19 mouse cellular contexts compared by ENCODE assay signal in the genomic region with DNA sequence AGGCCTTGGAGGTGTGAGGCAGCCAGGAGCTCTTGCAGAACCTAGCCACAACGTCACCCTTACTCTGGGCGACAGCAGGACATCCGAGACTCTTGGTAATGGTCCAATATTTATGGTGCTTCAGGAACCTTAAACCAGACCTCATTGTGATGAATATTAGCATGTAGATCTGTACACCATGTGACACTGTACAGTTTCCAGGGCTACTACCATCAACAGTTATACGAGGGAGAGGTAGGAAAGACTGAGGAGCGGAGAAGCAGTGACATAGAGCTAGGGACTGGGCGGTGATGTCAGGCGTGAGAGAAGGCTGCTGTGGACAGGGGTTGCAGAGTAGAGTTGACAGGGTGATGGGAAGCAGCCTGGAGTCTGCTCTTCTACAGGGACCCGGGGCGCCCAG. TPM values are rescaled to one million over a fixed set of nuclear protein-coding genes. Genes with fewer than 3 reads are reported as not detected.
DNase-seq lines count a peak whose midpoint lies in the region; ATAC-seq and TF ChIP-seq lines count a peak whose summit lies in the region.
"Had no signal": no experiment of that assay in that cellular context is flagged by ENCODE, and none has a peak within 500 bp of the region (broad histone marks: within the 10 kb centered on the region; RNA-seq: fewer than 3 reads in every experiment).

No protein-coding gene starts in this region.

- H3K27me3 ChIP-seq in forebrain, embryonic 15.5 days, result no peaks in the 10 kb centered on the region
- H3K27me3 ChIP-seq in forebrain, postnatal 0 days (ENCODE audit: insufficient read depth, low read length), result no peaks in the 10 kb centered on the region
- no peaks in the 10 kb centered on the region for H3K27me3 ChIP-seq in hindbrain, embryonic 16.5 days (replicated peaks; ENCODE audit: control insufficient read depth, insufficient read depth, low read length)
- no peaks in the 10 kb centered on the region for H3K27me3 ChIP-seq in hindbrain, embryonic 10.5 days (ENCODE audit: insufficient read depth, poor library complexity, severe bottlenecking)
- no peaks in the 10 kb centered on the region for H3K27me3 ChIP-seq in midbrain, embryonic 16.5 days (ENCODE audit: control insufficient read depth, insufficient read depth, low read depth, low read length)
- H3K27me3 ChIP-seq: embryonic facial prominence, embryonic 13.5 days; heart, embryonic 13.5 days had no signal

- H3K4me1 ChIP-seq in forebrain, embryonic 15.5 days, result no peaks in the 10 kb centered on the region
- H3K4me1 ChIP-seq in forebrain, postnatal 0 days (ENCODE audit: insufficient read depth), result no peaks in the 10 kb centered on the region
- no peaks in the 10 kb centered on the region for H3K4me1 ChIP-seq in hindbrain, embryonic 16.5 days (ENCODE audit: control insufficient read depth, insufficient read depth, low read depth, low read length)
- H3K4me1 ChIP-seq in hindbrain, embryonic 10.5 days (replicated peaks), result no peaks in the 10 kb centered on the region
- H3K4me1 ChIP-seq in midbrain, embryonic 16.5 days (ENCODE audit: control insufficient read depth, insufficient read depth, low read length), result no peaks in the 10 kb centered on the region
- H3K4me1 ChIP-seq: embryonic facial prominence, embryonic 13.5 days had no signal

- TF ChIP-seq CTCF in forebrain, postnatal 0 days (IDR thresholded peaks at IDR 0.05; ENCODE audit: low read depth), result no peak

- H3K9ac ChIP-seq in forebrain, embryonic 15.5 days (replicated peaks), result no peak overlapping the region
- H3K9ac ChIP-seq in forebrain, postnatal 0 days, result no peak overlapping the region
- no peak overlapping the region for H3K9ac ChIP-seq in hindbrain, embryonic 16.5 days (ENCODE audit: low read depth, low read length)
- H3K9ac ChIP-seq in midbrain, embryonic 16.5 days (ENCODE audit: low read depth, low read length), result no peak overlapping the region
- H3K9ac ChIP-seq: embryonic facial prominence, embryonic 13.5 days; heart, embryonic 13.5 days had no signal

- H3K4me2 ChIP-seq in forebrain, embryonic 15.5 days (replicated peaks), result no peak overlapping the region
- no peak overlapping the region for H3K4me2 ChIP-seq in forebrain, postnatal 0 days (ENCODE audit: low read depth)
- H3K4me2 ChIP-seq in hindbrain, embryonic 16.5 days (ENCODE audit: low read length), result no peak overlapping the region
- no peak overlapping the region for H3K4me2 ChIP-seq in midbrain, embryonic 16.5 days (ENCODE audit: low read length)
- H3K4me2 ChIP-seq: embryonic facial prominence, embryonic 13.5 days; heart, embryonic 13.5 days had no signal

- no peaks in the 10 kb centered on the region for H3K9me3 ChIP-seq in forebrain, embryonic 15.5 days
- no peaks in the 10 kb centered on the region for H3K9me3 ChIP-seq in forebrain, postnatal 0 days (ENCODE audit: low read length)
- no peaks in the 10 kb centered on the region for H3K9me3 ChIP-seq in hindbrain, embryonic 16.5 days (ENCODE audit: control insufficient read depth, low read length)
- H3K9me3 ChIP-seq in hindbrain, embryonic 10.5 days, result no peaks in the 10 kb centered on the region
- no peaks in the 10 kb centered on the region for H3K9me3 ChIP-seq in midbrain, embryonic 16.5 days (replicated peaks; ENCODE audit: control insufficient read depth, low read length, poor library complexity, severe bottlenecking)
- H3K9me3 ChIP-seq: embryonic facial prominence, embryonic 13.5 days; heart, embryonic 13.5 days had no signal

- no peak overlapping the region for H3K27ac ChIP-seq in forebrain, embryonic 15.5 days (replicated peaks)
- H3K27ac ChIP-seq in forebrain, postnatal 0 days (ENCODE audit: low read depth, low read length), result no peak overlapping the region
- H3K27ac ChIP-seq in hindbrain, embryonic 16.5 days (ENCODE audit: low read depth, low read length), result no peak overlapping the region
- H3K27ac ChIP-seq in hindbrain, embryonic 10.5 days, result no peak overlapping the region
- no peak overlapping the region for H3K27ac ChIP-seq in midbrain, embryonic 16.5 days (ENCODE audit: low read length)
- H3K27ac ChIP-seq: embryonic facial prominence, embryonic 13.5 days; heart, embryonic 13.5 days had no signal

- no peak for DNase-seq in forebrain, postnatal 0 days
- no peak for DNase-seq in hindbrain, embryonic 10.5 days (ENCODE audit: low spot score)
- peak; percentile 5 for DNase-seq in R1 (ENCODE audit: low read depth, low spot score)
- no peak for DNase-seq in frontal cortex, adult 2 months (ENCODE audit: extremely low spot score in 1 of 2, low spot score in 1 of 2)
- DNase-seq: B cell, adult 2 months; gastrocnemius, postnatal 10 days; layer of hippocampus, postnatal 36 days; lung, adult 2 months; retina, postnatal 1 day; right cerebral cortex, postnatal 4 days had no signal

- ATAC-seq in forebrain, embryonic 15.5 days (replicated peaks), result peak; percentile 42
- ATAC-seq in forebrain, postnatal 0 days, result no peak
- peak; percentile 59; the same call in 1 of the 2 replicates for ATAC-seq in hindbrain, embryonic 16.5 days
- ATAC-seq in midbrain, embryonic 16.5 days, result peak; percentile 37; the same call in 1 of the 2 replicates

- WGBS in forebrain, embryonic 15.5 days, result 91% methylated on average over 9 of the region's 9 CpGs
- 91% methylated on average over 9 of the region's 9 CpGs for WGBS in forebrain, postnatal 0 days
- 91% methylated on average over 9 of the region's 9 CpGs for WGBS in hindbrain, embryonic 16.5 days
- WGBS in hindbrain, embryonic 10.5 days, result 91% methylated on average over 9 of the region's 9 CpGs
- WGBS in midbrain, embryonic 16.5 days, result 90% methylated on average over 9 of the region's 9 CpGs

- H3K4me3 ChIP-seq in forebrain, embryonic 15.5 days, result no peak overlapping the region
- H3K4me3 ChIP-seq in forebrain, postnatal 0 days (ENCODE audit: low read depth, low read length), result no peak overlapping the region
- no peak overlapping the region for H3K4me3 ChIP-seq in hindbrain, embryonic 16.5 days (ENCODE audit: low read length)
- no peak overlapping the region for H3K4me3 ChIP-seq in hindbrain, embryonic 10.5 days
- no peak overlapping the region for H3K4me3 ChIP-seq in midbrain, embryonic 16.5 days (ENCODE audit: low read depth, low read length)
- H3K4me3 ChIP-seq: embryonic facial prominence, embryonic 13.5 days; heart, embryonic 13.5 days; layer of hippocampus, adult 2 months; myocyte had no signal

- H3K36me3 ChIP-seq in forebrain, embryonic 15.5 days, result peaks cover 11% of the 10 kb centered on the region; the same call in 1 of the 2 replicates
- H3K36me3 ChIP-seq in forebrain, postnatal 0 days (ENCODE audit: insufficient read depth), result peaks cover 10% of the 10 kb centered on the region
- peaks cover 6% of the 10 kb centered on the region; the same call in 1 of the 2 replicates for H3K36me3 ChIP-seq in hindbrain, embryonic 16.5 days (ENCODE audit: control insufficient read depth, insufficient read depth, low read length)
- H3K36me3 ChIP-seq in hindbrain, embryonic 10.5 days, result 0 out of 2 replicates have a peak, but pooled peaks cover 6% of the 10 kb centered on the region
- H3K36me3 ChIP-seq in midbrain, embryonic 16.5 days (ENCODE audit: control insufficient read depth, insufficient read depth, low read length), result peaks cover 4% of the 10 kb centered on the region

RNA-seq across cellular contexts. Expression of gene Nap1l5, which starts 26.9 kb away (rescaled TPM):
- polyA plus RNA-seq in forebrain, embryonic 15.5 days (2015; fragmentation: Nextera tagmentation; extraction: Ambion mirVana), result 69.4 and 90.4 TPM in 2 replicates
- 89.2 and 152 TPM in 2 replicates for total RNA-seq in forebrain, postnatal 0 days (2014; rRNA removed)
- 153 and 257 TPM in 2 replicates for polyA plus RNA-seq in forebrain, postnatal 0 days (2015; fragmentation: Nextera tagmentation; extraction: Ambion mirVana)
- polyA plus RNA-seq in hindbrain, embryonic 16.5 days (2015; fragmentation: Nextera tagmentation; extraction: Ambion mirVana), result 412 and 507 TPM in 2 replicates
- 7.5 and 20.1 TPM in 2 replicates for polyA plus RNA-seq in hindbrain, embryonic 10.5 days (2016; fragmentation: Nextera tagmentation; extraction: Ambion mirVana)
- polyA plus RNA-seq in midbrain, embryonic 16.5 days (2015; fragmentation: Nextera tagmentation; extraction: Ambion mirVana), result 310 and 365 TPM in 2 replicates
- polyA plus RNA-seq in frontal cortex, adult 2 months (2012; rRNA removed), result 326 and 348 TPM in 2 replicates
- total RNA-seq: megakaryocyte-erythroid progenitor cell, adult 5-6 weeks had no signal
- polyA plus RNA-seq: liver, adult 2 months had no signal

RNA-seq across cellular contexts. Expression of gene Herc3, which starts 48.7 kb away (rescaled TPM):
- 26.7 and 28.3 TPM in 2 replicates for polyA plus RNA-seq in forebrain, embryonic 15.5 days (2015; fragmentation: Nextera tagmentation; extraction: Ambion mirVana)
- total RNA-seq in forebrain, postnatal 0 days (2014; rRNA removed), result 69.6 and 100 TPM in 2 replicates
- polyA plus RNA-seq in forebrain, postnatal 0 days (2015; fragmentation: Nextera tagmentation; extraction: Ambion mirVana), result 15.2 and 24.2 TPM in 2 replicates
- 34.8 and 35.6 TPM in 2 replicates for polyA plus RNA-seq in hindbrain, embryonic 16.5 days (2015; fragmentation: Nextera tagmentation; extraction: Ambion mirVana)
- polyA plus RNA-seq in hindbrain, embryonic 10.5 days (2016; fragmentation: Nextera tagmentation; extraction: Ambion mirVana), result 5.2 and 6.8 TPM in 2 replicates
- polyA plus RNA-seq in midbrain, embryonic 16.5 days (2015; fragmentation: Nextera tagmentation; extraction: Ambion mirVana), result 29.8 and 31.9 TPM in 2 replicates
- 93.0 and 110 TPM in 2 replicates for polyA plus RNA-seq in frontal cortex, adult 2 months (2012; rRNA removed)
